ENCODE assay signal across 8 mouse cellular contexts in genomic region chr6:128424269-128425019, GRCm38 (mm10). TPM values are rescaled to one million over a fixed set of nuclear protein-coding genes. Genes with fewer than 3 reads are reported as not detected.
DNase-seq lines count a peak whose midpoint lies in the region; ATAC-seq and TF ChIP-seq lines count a peak whose summit lies in the region.

Gene Itfg2 (minus strand): TSS chr6:128424931.

- WGBS in forebrain, embryonic 12.5 days = under 1% methylated on average over 42 of the region's 42 CpGs
- WGBS in heart, postnatal 0 days = under 1% methylated on average over 42 of the region's 42 CpGs
- WGBS in liver, embryonic 16.5 days (ENCODE audit: insufficient replicate concordance) = under 1% methylated on average over 42 of the region's 42 CpGs
- under 1% methylated on average over 42 of the region's 42 CpGs for WGBS in neural tube, embryonic 13.5 days

- dilution Hi-C loops in CH12.LX (cut with MboI; ENCODE audit: extremely low pct_ligation_motif_present, extremely low pct_unique_long_range_greater_than_20kb, low sequenced_read_pairs) = no loop called here

- no peak for TF ChIP-seq RAD21 in CH12.LX (IDR thresholded peaks at IDR 0.05; ENCODE audit: low read depth, low read length)

- peak within 1 kb of the TSS; percentile 62 to 91 (median 72) for H3K4me3 ChIP-seq in CH12.LX (replicated peaks in 1 of 3; ENCODE audit: low read depth in 2 of 3, low read length in 2 of 3, poor library complexity in 1 of 3)
- peak within 1 kb of the TSS; percentile 62 for H3K4me3 ChIP-seq in forebrain, embryonic 12.5 days (replicated peaks)
- H3K4me3 ChIP-seq in heart, postnatal 0 days (ENCODE audit: low read depth, low read length) = peak within 1 kb of the TSS; percentile 63
- H3K4me3 ChIP-seq in liver, embryonic 16.5 days (ENCODE audit: low read depth, low read length) = peak within 1 kb of the TSS; percentile 86
- H3K4me3 ChIP-seq in neural tube, embryonic 13.5 days = peak within 1 kb of the TSS; percentile 63
- H3K4me3 ChIP-seq in testis, adult 2 months (ENCODE audit: control insufficient read depth, low read depth, low read length) = peak within 1 kb of the TSS; percentile 92

- no peaks in the 10 kb centered on the region for H3K27me3 ChIP-seq in CH12.LX (replicated peaks)
- H3K27me3 ChIP-seq in forebrain, embryonic 12.5 days = no peaks in the 10 kb centered on the region
- no peaks in the 10 kb centered on the region for H3K27me3 ChIP-seq in heart, postnatal 0 days (ENCODE audit: control insufficient read depth, insufficient read depth, low read length)
- H3K27me3 ChIP-seq in liver, embryonic 16.5 days (ENCODE audit: control insufficient read depth, insufficient read depth, low read depth, low read length) = no peaks in the 10 kb centered on the region
- H3K27me3 ChIP-seq in neural tube, embryonic 13.5 days = no peaks in the 10 kb centered on the region
- no peaks in the 10 kb centered on the region for H3K27me3 ChIP-seq in testis, adult 2 months (ENCODE audit: control insufficient read depth, insufficient read depth, low read length)

- no peak for TF ChIP-seq EP300 in CH12.LX (IDR thresholded peaks at IDR 0.05; ENCODE audit: low read length)
- TF ChIP-seq EP300 in heart, postnatal 0 days (IDR thresholded peaks at IDR 0.05; ENCODE audit: low read depth) = no peak; the same call in 1 of the 2 replicates

- peak; percentile 96 for DNase-seq in CH12.LX (ENCODE audit: extremely low read depth)
- peak; percentile 95 for DNase-seq in c-Kit-positive CD71-positive TER-119-negative erythroid progenitor cells, embryonic 14.5 days (ENCODE audit: low read depth)
- DNase-seq in heart, postnatal 0 days (ENCODE audit: low spot score) = peak; percentile 98
- peak; percentile 96 to 98 for DNase-seq in kidney, postnatal 4 days

- no peak for TF ChIP-seq CTCF in CH12.LX (conservative IDR thresholded peaks at IDR 0.05 in 1 of 2, IDR thresholded peaks at IDR 0.05 in 1 of 2; ENCODE audit: low read depth in 2 of 2, low read length in 2 of 2)
- no peak for TF ChIP-seq CTCF in heart, postnatal 0 days (IDR thresholded peaks at IDR 0.05; ENCODE audit: low read depth)
- TF ChIP-seq CTCF in testis, adult 2 months (IDR thresholded peaks at IDR 0.05; ENCODE audit: control insufficient read depth, insufficient read depth, insufficient replicate concordance, low read depth, low read length) = no peak

- H3K79me2 ChIP-seq in CH12.LX (replicated peaks; ENCODE audit: control insufficient read depth, extremely low read depth, insufficient read depth, poor library complexity, severe bottlenecking) = peaks cover 21% of the 10 kb centered on the region

- TF ChIP-seq POLR2A in CH12.LX (IDR thresholded peaks at IDR 0.05; ENCODE audit: low read depth, low read length) = peak; percentile 88
- peak; percentile 97 for TF ChIP-seq POLR2A in testis, adult 2 months (IDR thresholded peaks at IDR 0.05; ENCODE audit: control insufficient read depth, low read depth, low read length)

- peak; percentile 96 for ATAC-seq in forebrain, embryonic 12.5 days (ENCODE audit: low FRiP score)
- peak; percentile 98 for ATAC-seq in heart, postnatal 0 days (ENCODE audit: insufficient read depth, low read depth)
- ATAC-seq in liver, embryonic 16.5 days (ENCODE audit: low read depth) = peak; percentile 94
- ATAC-seq in neural tube, embryonic 13.5 days (ENCODE audit: low read depth) = peak; percentile 96

- no peaks in the 10 kb centered on the region for H3K9me3 ChIP-seq in CH12.LX (replicated peaks; ENCODE audit: low read length)
- no peaks in the 10 kb centered on the region for H3K9me3 ChIP-seq in forebrain, embryonic 12.5 days
- H3K9me3 ChIP-seq in heart, postnatal 0 days (replicated peaks; ENCODE audit: control insufficient read depth, low read length) = no peaks in the 10 kb centered on the region
- no peaks in the 10 kb centered on the region for H3K9me3 ChIP-seq in liver, embryonic 16.5 days (replicated peaks; ENCODE audit: control insufficient read depth, low read length)
- H3K9me3 ChIP-seq in neural tube, embryonic 13.5 days = no peaks in the 10 kb centered on the region

- H3K9ac ChIP-seq in CH12.LX (ENCODE audit: insufficient read depth, low read depth) = peak within 1 kb of the TSS; percentile 94
- peak within 1 kb of the TSS; percentile 66 for H3K9ac ChIP-seq in forebrain, embryonic 12.5 days
- peak within 1 kb of the TSS; percentile 60 for H3K9ac ChIP-seq in heart, postnatal 0 days (replicated peaks; ENCODE audit: low read depth, low read length)
- peak within 1 kb of the TSS; percentile 79 for H3K9ac ChIP-seq in liver, embryonic 16.5 days (ENCODE audit: low read depth, low read length)
- H3K9ac ChIP-seq in neural tube, embryonic 13.5 days = peak within 1 kb of the TSS; percentile 77

- H3K27ac ChIP-seq in CH12.LX (ENCODE audit: insufficient read depth, low read depth) = peak within 1 kb of the TSS; percentile 80
- peak within 1 kb of the TSS; percentile 96 for H3K27ac ChIP-seq in forebrain, embryonic 12.5 days
- peak within 1 kb of the TSS; percentile 93 for H3K27ac ChIP-seq in heart, postnatal 0 days (ENCODE audit: low read depth)
- peak within 1 kb of the TSS; percentile 80 for H3K27ac ChIP-seq in liver, embryonic 16.5 days (ENCODE audit: low read length)
- peak within 1 kb of the TSS; percentile 97 for H3K27ac ChIP-seq in neural tube, embryonic 13.5 days (replicated peaks)
- peak within 1 kb of the TSS; percentile 97 for H3K27ac ChIP-seq in testis, adult 2 months (ENCODE audit: control insufficient read depth, insufficient read depth, low read depth, low read length)

- H3K4me2 ChIP-seq in CH12.LX (ENCODE audit: insufficient read depth, low read depth, poor library complexity, severe bottlenecking) = peak within 1 kb of the TSS; percentile 100
- H3K4me2 ChIP-seq in forebrain, embryonic 12.5 days = peak within 1 kb of the TSS; percentile 66
- peak within 1 kb of the TSS; percentile 66 for H3K4me2 ChIP-seq in heart, postnatal 0 days (ENCODE audit: low read depth, low read length)
- H3K4me2 ChIP-seq in liver, embryonic 16.5 days (ENCODE audit: low read depth, low read length) = peak within 1 kb of the TSS; percentile 74
- H3K4me2 ChIP-seq in neural tube, embryonic 13.5 days = peak within 1 kb of the TSS; percentile 74

- H3K36me3 ChIP-seq in CH12.LX (replicated peaks in 1 of 2; ENCODE audit: control insufficient read depth in 1 of 2, insufficient read depth in 1 of 2, low read length in 1 of 2) = peaks cover 4 to 44% of the 10 kb centered on the region in 2 experiments
- H3K36me3 ChIP-seq in forebrain, embryonic 12.5 days (replicated peaks) = peaks cover 25% of the 10 kb centered on the region
- 0 out of 2 replicates have a peak, but pooled peaks cover 13% of the 10 kb centered on the region for H3K36me3 ChIP-seq in heart, postnatal 0 days (replicated peaks; ENCODE audit: control insufficient read depth, insufficient read depth, low read length)
- peaks cover 6% of the 10 kb centered on the region; the same call in 1 of the 2 replicates for H3K36me3 ChIP-seq in liver, embryonic 16.5 days (ENCODE audit: control insufficient read depth, insufficient read depth)
- H3K36me3 ChIP-seq in neural tube, embryonic 13.5 days = peaks cover 17% of the 10 kb centered on the region
- no peaks in the 10 kb centered on the region for H3K36me3 ChIP-seq in testis, adult 2 months (ENCODE audit: control insufficient read depth, insufficient read depth, low read length)

- in situ Hi-C loops in CH12.LX (cut with MboI; ENCODE audit: low pct_ligation_motif_present, low pct_unique_long_range_greater_than_20kb, low sequenced_read_pairs) = no loop called here

- peaks cover 0 to 16% of the 10 kb centered on the region in 2 experiments; a peak in 2 of 4 replicates for H3K4me1 ChIP-seq in CH12.LX (ENCODE audit: control insufficient read depth in 1 of 2, insufficient read depth in 2 of 2)
- H3K4me1 ChIP-seq in forebrain, embryonic 12.5 days = peaks cover 7% of the 10 kb centered on the region
- H3K4me1 ChIP-seq in heart, postnatal 0 days (ENCODE audit: control insufficient read depth, insufficient read depth) = no peaks in the 10 kb centered on the region; the same call in 1 of the 2 replicates
- peaks cover 5% of the 10 kb centered on the region for H3K4me1 ChIP-seq in liver, embryonic 16.5 days (ENCODE audit: control insufficient read depth, low read depth, low read length)
- H3K4me1 ChIP-seq in neural tube, embryonic 13.5 days (replicated peaks) = peaks cover 18% of the 10 kb centered on the region
- H3K4me1 ChIP-seq in testis, adult 2 months (ENCODE audit: control insufficient read depth, insufficient read depth, low read length) = peaks cover 6% of the 10 kb centered on the region

TF ChIP-seq in CH12.LX, 34 proteins besides CTCF, POLR2A, EP300 and RAD21 (continues in another document):
- TF ChIP-seq ZNF384 (IDR thresholded peaks at IDR 0.05; ENCODE audit: low read depth, low read length) (no peak), POLR2AphosphoS2 (IDR thresholded peaks at IDR 0.05; ENCODE audit: low read depth, low read length) (peak; percentile 93), MXI1 (IDR thresholded peaks at IDR 0.05; ENCODE audit: low read depth, low read length) (no peak; the same call in 1 of the 2 replicates), IRF4 (IDR thresholded peaks at IDR 0.05; ENCODE audit: low read depth, low read length) (peak; percentile 11; the same call in 1 of the 2 replicates), ETS1 (conservative IDR thresholded peaks at IDR 0.05; ENCODE audit: low read depth, low read length) (0 out of 2 replicates have a peak, but pooled peaks have one; percentile 5), HCFC1 (IDR thresholded peaks at IDR 0.05; ENCODE audit: low read depth, low read length) (peak; percentile 79), SMC3 (IDR thresholded peaks at IDR 0.05; ENCODE audit: low read depth, low read length) (no peak), BHLHE40 (IDR thresholded peaks at IDR 0.05; ENCODE audit: low read depth, low read length) (peak; percentile 78), USF1 (IDR thresholded peaks at IDR 0.05; ENCODE audit: low read depth, low read length) (no peak), CHD1 (IDR thresholded peaks at IDR 0.05; ENCODE audit: low read depth, low read length) (no peak), RCOR1 (conservative IDR thresholded peaks at IDR 0.05; ENCODE audit: low read depth, low read length) (no peak), MYC (IDR thresholded peaks at IDR 0.05; ENCODE audit: low read depth, low read length) (peak; percentile 97), SIN3A (IDR thresholded peaks at IDR 0.05; ENCODE audit: low read length) (peak; percentile 49; the same call in 1 of the 2 replicates)

RNA-seq across cellular contexts. Expression of gene Itfg2, which starts in this region (rescaled TPM):
- 16.8 and 17.9 TPM in 2 replicates for total RNA-seq in CH12.LX (2012; rRNA removed)
- total RNA-seq in CH12.LX (2014; rRNA removed) = 5.3 and 8.0 TPM in 2 replicates
- polyA plus RNA-seq in CH12.LX (2012; ENCODE audit: insufficient read length, low read depth) = 45.1 and 45.3 TPM in 2 replicates
- polyA plus RNA-seq in forebrain, embryonic 12.5 days (2016; fragmentation: Nextera tagmentation; extraction: Ambion mirVana) = 34.7 and 37.2 TPM in 2 replicates
- total RNA-seq in heart, postnatal 0 days (2014; rRNA removed; ENCODE audit: low replicate concordance) = 29.2 and 62.3 TPM in 2 replicates
- polyA plus RNA-seq in heart, postnatal 0 days (2015; fragmentation: Nextera tagmentation; extraction: Ambion mirVana) = 22.0 and 22.6 TPM in 2 replicates
- 10.5 and 11.9 TPM in 2 replicates for polyA plus RNA-seq in liver, embryonic 16.5 days (2015; fragmentation: Nextera tagmentation; extraction: Ambion mirVana)
- 41.4 and 45.7 TPM in 2 replicates for polyA plus RNA-seq in neural tube, embryonic 13.5 days (2015; fragmentation: Nextera tagmentation; extraction: Ambion mirVana)
- polyA plus RNA-seq in testis, adult 2 months (2012; rRNA removed) = 13.8 and 15.7 TPM in 2 replicates

Comparison
In these comparisons a context has a peak if more than half of its experiments do, and no peak if none do; other contexts are left out.
1. Peak in every context shown above with its lines: DNase-seq, ATAC-seq, H3K4me3 ChIP-seq and H3K27ac ChIP-seq.